Mouse (Mus musculus): ENCODE results near the gene Cxcl2.

Gene Cxcl2

GRCm38 (mm10) chr5:90903339-90904020 is at the start of gene Cxcl2:
Cxcl2 (plus strand) TSS chr5:90903871.
- DNase-seq (ENCODE audit: low read depth, low spot score), result no peak

GRCm38 (mm10) chr5:90855308-90856230 is 48.1 kb upstream of the Cxcl2 start:
- DNase-seq (ENCODE audit: low read depth, low spot score), result no peak

GRCm38 (mm10) chr5:90857463-90857862 is 46.2 kb upstream of the Cxcl2 start:
- no peak for DNase-seq (ENCODE audit: low read depth, low spot score)

- DNase-seq (ENCODE audit: low read depth, low spot score), result no peak
Measured at GRCm38 (mm10) chr5:90858429-90858828, 45.2 kb upstream of the Cxcl2 start.

- peak; percentile 61 for DNase-seq (ENCODE audit: low read depth, low spot score)
Measured at GRCm38 (mm10) chr5:90859031-90859430, 44.6 kb upstream of the Cxcl2 start.

GRCm38 (mm10) chr5:90861876-90862375 is 41.7 kb upstream of the Cxcl2 start:
- no peak for DNase-seq (ENCODE audit: low read depth, low spot score)

- no peak for DNase-seq (ENCODE audit: low read depth, low spot score)
Measured at GRCm38 (mm10) chr5:90866770-90867169, 36.9 kb upstream of the Cxcl2 start.

- DNase-seq (ENCODE audit: low read depth, low spot score), result no peak
Measured at GRCm38 (mm10) chr5:90872377-90872776, 31.3 kb upstream of the Cxcl2 start.

GRCm38 (mm10) chr5:90876045-90876444 is 27.6 kb upstream of the Cxcl2 start:
- no peak for DNase-seq (ENCODE audit: low read depth, low spot score)

GRCm38 (mm10) chr5:90876471-90877172 is 27.0 kb upstream of the Cxcl2 start:
- DNase-seq (ENCODE audit: low read depth, low spot score), result no peak

GRCm38 (mm10) chr5:90877173-90877512 is 26.5 kb upstream of the Cxcl2 start:
- no peak for DNase-seq (ENCODE audit: low read depth, low spot score)

- no peak for DNase-seq (ENCODE audit: low read depth, low spot score)
Measured at GRCm38 (mm10) chr5:90879307-90880014, 24.2 kb upstream of the Cxcl2 start.

- peak; percentile 11 for DNase-seq (ENCODE audit: low read depth, low spot score)
Measured at GRCm38 (mm10) chr5:90880335-90880850, 23.3 kb upstream of the Cxcl2 start.

GRCm38 (mm10) chr5:90881021-90881420 is 22.6 kb upstream of the Cxcl2 start:
- no peak for DNase-seq (ENCODE audit: low read depth, low spot score)

- DNase-seq (ENCODE audit: low read depth, low spot score), result peak; percentile 49
Measured at GRCm38 (mm10) chr5:90881682-90882081, 22.0 kb upstream of the Cxcl2 start.

- no peak for DNase-seq (ENCODE audit: low read depth, low spot score)
Measured at GRCm38 (mm10) chr5:90882146-90882545, 21.5 kb upstream of the Cxcl2 start.

- DNase-seq (ENCODE audit: low read depth, low spot score), result peak; percentile 59
Measured at GRCm38 (mm10) chr5:90884628-90885242, 18.9 kb upstream of the Cxcl2 start.

- no peak for DNase-seq (ENCODE audit: low read depth, low spot score)
Measured at GRCm38 (mm10) chr5:90888661-90889060, 15.0 kb upstream of the Cxcl2 start.

GRCm38 (mm10) chr5:90890519-90891463 is 12.9 kb upstream of the Cxcl2 start, which contains the start of gene Cxcl1:
Cxcl1 (plus strand) TSS chr5:90891241.
- peak; percentile 20 for DNase-seq (ENCODE audit: low read depth, low spot score)

GRCm38 (mm10) chr5:90891464-90891813 is 12.2 kb upstream of the Cxcl2 start:
- DNase-seq (ENCODE audit: low read depth, low spot score), result no peak
